Mouse (Mus musculus): ENCODE measurements around the gene Lrguk.

Gene Lrguk

DNA sequence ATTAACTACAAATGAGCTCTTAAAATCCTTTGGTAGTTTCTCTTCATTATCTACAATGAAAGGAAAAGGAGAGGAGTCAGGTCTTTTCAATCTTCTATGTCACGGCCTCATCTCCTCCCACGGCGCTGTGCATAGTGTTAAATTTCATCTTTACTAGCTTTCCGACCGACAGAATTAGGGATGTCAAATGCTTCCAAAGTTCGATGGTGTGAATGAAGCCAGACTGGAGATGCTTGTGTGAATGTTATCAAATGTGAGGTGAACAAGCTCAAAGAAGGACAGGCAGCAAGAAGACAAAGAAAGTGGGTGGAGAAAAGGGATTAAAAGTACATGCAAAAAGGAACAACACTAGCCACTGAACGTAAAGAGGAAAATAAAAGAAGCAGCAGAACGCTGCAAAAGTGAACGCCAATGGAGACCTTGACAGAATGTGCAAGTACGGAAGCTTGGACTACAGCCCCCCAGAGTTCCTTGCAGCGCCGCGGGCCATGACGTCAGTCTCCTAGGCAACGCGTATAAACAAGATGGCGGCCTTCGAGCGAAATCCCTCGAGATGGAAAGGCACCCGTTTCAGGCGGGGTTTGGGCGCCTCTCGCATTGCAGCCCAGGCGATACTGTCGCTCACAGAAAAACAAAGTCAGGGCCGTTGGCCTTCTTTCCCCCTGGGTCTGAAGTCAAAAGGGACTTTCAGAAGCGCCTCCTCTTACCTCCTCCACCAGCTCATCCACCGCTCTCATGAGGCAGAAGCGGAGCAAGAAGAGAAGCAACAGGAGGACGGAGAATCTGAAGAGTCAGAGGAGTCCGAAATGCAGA is at the start of gene Lrguk:
Lrguk (plus strand) TSS at position 516 of the 813 bp plus-strand sequence.
- WGBS, result 3% methylated on average over 32 of the region's 32 CpGs

DNA sequence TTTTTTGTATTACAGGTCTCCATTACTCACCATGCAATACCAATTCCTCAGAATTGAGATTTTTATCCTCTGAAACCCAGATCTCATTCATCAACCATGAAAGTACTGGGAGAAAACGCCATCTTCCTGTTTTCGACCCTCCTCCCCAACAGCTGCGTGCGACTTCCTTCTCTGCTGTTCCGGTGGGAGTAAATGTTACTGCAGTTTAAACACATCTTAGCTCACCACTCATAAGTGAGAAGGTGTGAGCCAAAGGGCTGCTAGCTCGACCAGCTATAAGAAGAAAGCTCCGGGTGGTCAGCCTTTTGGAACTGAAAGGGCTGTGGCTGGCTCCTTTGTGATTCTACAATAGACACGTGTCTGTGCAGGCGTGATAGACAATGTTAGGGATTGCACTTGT is 46.5 kb upstream of the Lrguk start:
- 65% methylated on average over 9 of the region's 9 CpGs for WGBS

- 60% methylated on average over 5 of the region's 5 CpGs for WGBS
Measured at GRCm38 (mm10) chr6:33987132-33987531, 42.1 kb upstream of the Lrguk start.

DNA sequence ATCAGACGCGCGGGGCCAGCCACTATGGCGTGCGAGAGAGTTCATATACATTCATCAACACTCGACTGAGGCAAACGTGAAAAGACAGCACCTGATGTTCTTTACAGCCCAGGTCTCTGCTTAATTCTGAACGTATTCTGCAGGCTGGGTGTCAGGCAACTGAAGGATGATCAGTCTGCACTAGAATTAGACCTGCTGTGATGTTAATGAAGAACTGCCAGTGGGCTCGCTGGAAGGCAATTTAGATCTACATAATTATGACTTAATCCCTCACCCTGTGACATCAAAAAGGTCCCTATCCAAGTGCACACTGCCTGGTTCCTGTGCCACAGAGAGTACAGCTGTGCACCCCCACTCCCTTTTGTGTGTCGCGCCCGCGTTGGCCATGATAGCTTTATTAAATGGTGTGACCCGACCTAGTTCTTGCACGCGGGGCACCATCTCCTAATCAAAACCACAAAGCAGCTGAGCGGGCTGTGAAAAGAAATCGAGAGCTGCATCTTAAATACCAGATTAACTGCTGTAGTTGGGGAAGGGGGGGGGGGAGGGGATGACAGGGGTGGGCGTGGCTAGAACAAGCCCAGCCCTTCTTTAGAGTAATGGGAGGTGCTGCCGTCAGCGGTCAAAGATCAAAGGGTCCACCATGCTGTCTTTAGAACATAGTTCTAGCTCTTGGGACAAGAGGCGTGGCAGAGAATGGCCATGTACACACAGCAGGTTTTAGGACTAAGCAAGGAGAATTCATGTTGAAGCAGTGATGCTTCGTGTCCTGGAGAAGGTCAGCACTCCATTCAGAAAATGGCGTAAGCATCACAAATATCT is 36.8 kb upstream of the Lrguk start:
- 31% methylated on average over 24 of the region's 24 CpGs for WGBS

- 90% methylated on average over 6 of the region's 6 CpGs for WGBS
Measured at GRCm38 (mm10) chr6:33993842-33994241, 35.4 kb upstream of the Lrguk start.

DNA sequence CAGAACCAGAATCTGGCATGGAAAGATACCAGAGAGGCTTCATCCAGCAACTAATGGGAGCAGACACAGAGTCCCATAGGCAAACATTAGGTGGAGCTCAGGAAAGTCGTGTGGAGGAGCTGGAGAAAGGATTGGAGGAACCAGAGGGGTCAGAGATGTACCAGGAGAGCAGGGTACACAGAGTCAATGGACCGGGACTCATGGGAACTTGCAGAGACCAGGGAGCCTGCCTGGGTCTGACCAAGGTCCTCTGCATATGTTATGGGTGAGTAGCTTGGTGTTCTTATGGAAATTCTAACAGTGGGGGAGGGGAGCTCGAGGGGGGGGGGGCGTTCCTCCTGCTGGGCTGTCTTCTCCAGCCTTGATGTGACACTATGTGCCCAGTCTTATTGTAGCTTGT is 30.7 kb upstream of the Lrguk start:
- 61% methylated on average over 4 of the region's 4 CpGs for WGBS

DNA sequence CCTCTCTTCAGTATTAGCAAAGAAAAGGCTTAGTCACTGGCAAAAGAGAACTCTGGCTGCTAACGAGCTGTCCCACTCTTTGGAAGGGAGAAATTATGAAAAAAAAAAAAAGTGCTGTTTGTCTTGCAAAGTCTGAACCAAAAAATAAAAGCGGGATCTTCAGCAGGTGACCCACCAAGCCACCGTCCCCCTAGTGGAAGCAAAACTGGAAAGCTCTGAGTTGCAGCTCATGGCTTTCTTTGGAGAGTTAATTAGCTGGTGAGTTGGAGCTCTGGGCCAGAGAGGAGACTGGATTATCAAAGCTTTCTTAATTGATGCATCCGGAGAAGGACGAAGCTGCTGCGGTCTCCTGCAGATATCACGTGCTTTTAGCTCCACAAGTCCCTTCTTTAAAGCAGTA is 29.7 kb upstream of the Lrguk start:
- WGBS, result 59% methylated on average over 7 of the region's 7 CpGs

GRCm38 (mm10) chr6:34000644-34001043 is 28.6 kb upstream of the Lrguk start:
- 77% methylated on average over 7 of the region's 7 CpGs for WGBS

DNA sequence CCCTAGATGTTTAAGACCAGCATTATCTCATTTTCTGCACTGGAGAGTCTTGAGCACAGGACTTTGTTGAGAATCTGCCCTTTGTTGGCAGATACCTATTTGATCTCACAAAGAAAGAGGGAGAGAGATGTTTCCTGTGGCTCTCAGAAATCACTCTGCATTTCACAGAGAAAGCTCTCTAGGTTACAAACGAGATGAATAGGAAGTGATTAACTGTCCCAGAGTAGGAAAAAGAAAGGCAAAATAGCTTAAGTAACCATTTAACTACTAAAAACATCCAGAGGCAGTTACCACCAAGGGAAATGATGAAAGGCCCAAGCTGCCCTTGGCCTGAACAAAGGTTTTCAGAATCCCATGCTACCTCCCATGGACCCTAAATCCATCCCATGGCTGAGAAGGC is 26.2 kb upstream of the Lrguk start:
- WGBS, result 48% methylated on average over 1 of the region's 1 CpGs

- 74% methylated on average over 6 of the region's 6 CpGs for WGBS
Measured at GRCm38 (mm10) chr6:34013469-34013868, 15.8 kb upstream of the Lrguk start.

DNA sequence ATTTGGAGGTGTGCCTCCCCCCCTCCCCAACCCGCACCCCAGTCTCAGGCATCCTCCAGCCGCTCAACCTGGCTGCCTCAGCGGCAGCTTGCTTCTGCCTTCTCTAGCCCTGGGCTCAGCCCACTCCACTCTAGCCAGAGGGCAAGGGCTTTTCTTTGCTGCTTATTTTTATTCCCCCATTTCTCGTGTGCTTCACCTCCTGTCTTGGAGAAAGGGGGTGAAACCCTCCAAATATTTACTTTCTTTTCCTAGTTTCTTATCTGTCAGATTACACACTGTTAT is 439 bp downstream of the Lrguk start:
- WGBS, result 0% methylated on average over 4 of the region's 4 CpGs

- WGBS, result 75% methylated on average over 3 of the region's 3 CpGs
Measured at GRCm38 (mm10) chr6:34034096-34034495, 4.8 kb downstream of the Lrguk start.

DNA sequence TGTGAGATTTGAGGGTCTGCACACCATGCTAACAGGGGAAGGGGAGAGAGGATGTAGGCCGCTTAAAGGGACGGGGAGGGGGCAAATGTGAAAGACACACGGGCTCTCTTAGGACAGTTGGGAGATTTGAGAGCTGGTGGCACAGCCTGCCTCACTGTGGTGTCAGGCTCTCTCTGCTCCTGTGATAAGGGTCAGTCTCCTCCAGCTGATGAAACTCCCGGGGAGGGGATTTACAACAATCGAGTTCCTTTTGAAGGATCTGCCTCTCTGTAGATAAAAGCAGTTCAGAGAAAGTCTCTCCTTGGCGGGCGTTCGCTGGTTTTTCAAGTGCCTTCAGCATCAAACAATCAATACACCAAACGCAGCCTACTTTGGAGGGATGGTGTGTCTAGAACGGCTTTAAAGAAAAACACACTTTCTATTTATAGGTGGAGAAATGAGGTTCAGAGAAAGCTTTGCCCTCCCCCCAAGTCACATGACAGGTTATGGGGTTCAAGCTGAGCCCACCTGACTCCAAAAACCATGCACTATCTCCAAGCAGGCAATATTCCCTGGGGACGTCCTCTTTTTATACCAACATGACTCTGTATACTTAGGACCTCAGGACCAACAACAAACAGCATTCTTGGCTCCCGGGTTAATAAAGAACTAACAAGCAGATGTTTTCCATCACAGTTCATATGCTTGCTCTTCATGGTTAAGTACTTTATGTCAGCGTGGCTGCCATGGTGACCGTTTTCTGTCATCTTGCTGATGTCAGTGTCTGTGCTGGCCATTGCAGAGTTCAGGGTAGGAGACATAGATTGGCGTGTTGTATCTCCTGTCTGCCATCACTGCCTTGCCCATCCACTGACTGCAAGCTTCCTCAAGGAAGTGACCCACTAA is 5.6 kb downstream of the Lrguk start:
- 64% methylated on average over 15 of the region's 15 CpGs for WGBS

DNA sequence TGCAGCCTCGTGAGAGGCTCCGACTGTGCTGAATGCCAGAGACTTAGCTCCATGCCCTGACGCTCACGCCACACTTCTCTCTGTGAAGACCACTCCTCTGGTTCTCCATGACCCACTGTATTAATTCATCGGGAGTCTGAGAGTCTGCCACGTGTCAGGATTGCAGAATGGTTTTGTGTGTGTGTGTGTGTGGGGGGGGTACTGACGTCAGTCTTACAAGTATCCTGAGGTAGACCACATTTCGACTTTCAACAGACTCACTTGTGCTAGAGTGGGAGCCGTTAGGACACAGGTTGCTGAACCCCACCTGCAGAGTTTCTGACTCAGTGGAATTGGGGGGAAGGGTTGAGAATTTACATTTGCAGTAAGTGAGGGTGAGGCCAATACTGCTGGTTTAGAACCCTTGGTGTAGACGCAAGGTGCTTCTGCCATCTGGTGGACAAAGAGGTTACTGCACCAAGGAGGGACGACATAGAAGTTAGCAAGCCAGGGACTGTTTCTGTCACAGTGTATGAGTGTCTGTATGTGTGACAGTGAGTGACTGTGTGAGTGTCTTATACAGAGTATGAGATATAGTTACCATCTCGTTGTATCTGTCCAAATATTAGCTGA is 11.5 kb downstream of the Lrguk start:
- WGBS, result 37% methylated on average over 12 of the region's 12 CpGs

DNA sequence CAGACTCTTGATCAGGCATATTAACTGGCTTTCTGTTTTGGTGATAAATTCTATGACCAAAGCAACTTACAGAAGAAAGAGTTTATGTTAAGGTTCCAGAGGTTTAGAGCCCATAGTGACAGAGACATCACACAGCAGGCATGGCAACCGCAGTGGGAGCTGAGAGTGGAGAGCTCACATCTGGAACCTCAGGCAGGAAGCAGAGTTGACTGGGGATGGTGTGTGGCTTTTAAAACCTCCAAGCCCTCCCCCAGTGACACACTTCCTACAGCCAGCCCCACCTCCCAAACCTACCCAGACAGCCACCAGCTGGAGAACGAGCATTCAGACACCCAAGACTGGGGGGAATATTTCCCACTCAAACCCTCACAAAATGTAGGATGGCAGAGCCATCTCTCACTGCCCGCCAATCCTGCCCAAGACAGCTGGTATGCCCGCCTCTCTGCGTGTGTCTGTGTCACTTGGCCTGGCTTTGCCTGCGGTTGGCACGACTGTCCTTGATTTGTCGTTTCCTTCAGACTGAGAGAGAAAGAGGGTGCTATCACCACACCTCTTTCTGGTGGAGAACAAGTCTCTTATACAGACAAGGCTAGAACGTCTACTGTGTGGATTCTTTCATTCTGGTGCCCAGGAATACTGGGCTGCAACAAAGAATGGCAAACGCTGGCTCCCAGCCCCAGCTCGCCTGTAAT is 12.5 kb downstream of the Lrguk start:
- WGBS, result 60% methylated on average over 11 of the region's 11 CpGs

DNA sequence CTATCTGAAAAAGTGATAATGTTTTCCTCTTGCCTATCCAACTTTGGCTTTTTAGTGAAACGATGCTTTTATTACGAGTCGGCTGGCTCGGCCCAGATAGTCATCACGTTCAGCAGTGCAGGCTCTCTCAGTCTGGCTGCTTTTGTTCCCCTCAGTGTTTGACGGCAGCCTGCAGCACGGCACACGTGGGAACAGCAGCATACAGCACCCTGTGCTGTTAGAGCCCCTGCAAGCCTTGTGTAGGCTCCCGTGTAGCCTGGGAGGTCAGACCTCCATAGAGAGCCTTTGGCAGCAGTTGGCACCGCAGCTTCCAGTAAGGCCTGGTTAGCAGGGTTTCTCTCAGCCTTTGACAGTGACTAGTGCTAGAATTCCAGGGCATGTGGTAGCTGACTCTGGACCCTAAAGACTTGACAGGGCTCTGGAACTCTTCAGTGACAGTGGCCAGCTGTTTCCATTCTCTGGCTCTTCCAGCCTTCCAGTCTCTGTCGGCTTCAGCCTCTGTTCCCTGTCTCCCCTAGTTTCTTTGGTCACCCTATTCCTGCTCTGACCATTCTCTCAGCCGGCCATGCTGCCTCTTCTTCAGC is 15.1 kb downstream of the Lrguk start:
- WGBS, result 71% methylated on average over 12 of the region's 12 CpGs

- WGBS, result 83% methylated on average over 9 of the region's 9 CpGs
Measured at GRCm38 (mm10) chr6:34044846-34045540, 15.7 kb downstream of the Lrguk start.

- 60% methylated on average over 11 of the region's 11 CpGs for WGBS
Measured at GRCm38 (mm10) chr6:34046551-34047186, 17.4 kb downstream of the Lrguk start.

- WGBS, result 66% methylated on average over 2 of the region's 2 CpGs
Measured at GRCm38 (mm10) chr6:34049433-34049832, 20.2 kb downstream of the Lrguk start.

DNA sequence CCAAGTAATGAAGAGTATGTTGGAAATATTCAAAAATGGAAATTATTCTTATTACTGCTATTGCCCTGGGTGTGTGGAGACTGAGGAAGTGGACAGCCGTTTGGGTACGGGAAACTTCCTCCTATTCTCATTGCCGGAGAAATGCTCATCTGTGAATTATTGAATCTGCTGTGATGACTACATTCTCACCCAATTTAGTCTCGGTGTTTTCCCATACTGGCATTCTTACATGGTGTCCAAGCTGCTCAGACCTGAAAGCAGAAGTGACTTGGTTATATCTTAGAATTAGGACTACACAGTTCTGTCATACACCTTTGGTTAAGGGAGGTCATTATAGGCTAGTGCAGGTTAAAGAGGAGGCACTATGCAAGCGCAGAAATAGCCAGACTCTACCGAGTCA is 30.5 kb downstream of the Lrguk start:
- WGBS, result 82% methylated on average over 6 of the region's 6 CpGs
